Mouse (Mus musculus) adipose tissue, adult 10 weeks (tissue): ENCODE data around the gene Hmx2. TPM values are rescaled to one million over a fixed set of nuclear protein-coding genes. Genes with fewer than 3 reads are reported as not detected.

Source experiments
- polyA plus RNA-seq: library from polyadenylated mRNA; stranded (reverse); fragments of 350-450 nt; fragmentation: Illumina TruSeq; extraction: RNeasy Lipid Tissue Mini Kit (QIAGEN cat#74804); gene quantifications from one replicate; pipeline ENCODE4 v1.2.3, GENCODE M21; 2014; ENCODE audit warnings: low read depth, low replicate concordance

The Hmx2 gene
- not detected for polyA plus RNA-seq

GRCm38 (mm10) chr7:131548473-131548872, at the start of gene Hmx2:
Hmx2 (plus strand) TSS chr7:131548773.

GRCm38 (mm10) chr7:131542115-131542871, 6.3 kb upstream of the Hmx2 start, which contains the start of gene Hmx3:
Hmx3 (plus strand) TSS chr7:131542867.

GRCm38 (mm10) chr7:131559986-131560696, 11.6 kb downstream of the Hmx2 start, which contains the start of gene Bub3:
Bub3 (plus strand) TSS chr7:131560222.

Other genes starting within 250 kb of the Hmx2 start
- gene Cuzd1, start 226.5 kb upstream of the Hmx2 start, polyA plus RNA-seq, result 2,087 TPM
- gene Fam24b, start 219.3 kb upstream of the Hmx2 start, polyA plus RNA-seq, result 8.0 TPM
- gene Fam24a, start 214.9 kb upstream of the Hmx2 start, polyA plus RNA-seq, result 3.3 TPM
- gene 2310057M21Rik, start 186.0 kb upstream of the Hmx2 start, polyA plus RNA-seq, result 5.9 TPM
- gene Pstk, start 177.6 kb upstream of the Hmx2 start, polyA plus RNA-seq, result 29.7 TPM
- gene Ikzf5, start 138.3 kb upstream of the Hmx2 start, polyA plus RNA-seq, result 16.2 TPM
- 145 TPM for gene Acadsb, start 138.2 kb upstream of the Hmx2 start, polyA plus RNA-seq
- gene Hmx3, start 5.9 kb upstream of the Hmx2 start, polyA plus RNA-seq, result not detected
- gene Bub3, start 11.4 kb downstream of the Hmx2 start, polyA plus RNA-seq, result 40.4 TPM